9 mouse cellular contexts compared by ENCODE assay signal in the genomic region with DNA sequence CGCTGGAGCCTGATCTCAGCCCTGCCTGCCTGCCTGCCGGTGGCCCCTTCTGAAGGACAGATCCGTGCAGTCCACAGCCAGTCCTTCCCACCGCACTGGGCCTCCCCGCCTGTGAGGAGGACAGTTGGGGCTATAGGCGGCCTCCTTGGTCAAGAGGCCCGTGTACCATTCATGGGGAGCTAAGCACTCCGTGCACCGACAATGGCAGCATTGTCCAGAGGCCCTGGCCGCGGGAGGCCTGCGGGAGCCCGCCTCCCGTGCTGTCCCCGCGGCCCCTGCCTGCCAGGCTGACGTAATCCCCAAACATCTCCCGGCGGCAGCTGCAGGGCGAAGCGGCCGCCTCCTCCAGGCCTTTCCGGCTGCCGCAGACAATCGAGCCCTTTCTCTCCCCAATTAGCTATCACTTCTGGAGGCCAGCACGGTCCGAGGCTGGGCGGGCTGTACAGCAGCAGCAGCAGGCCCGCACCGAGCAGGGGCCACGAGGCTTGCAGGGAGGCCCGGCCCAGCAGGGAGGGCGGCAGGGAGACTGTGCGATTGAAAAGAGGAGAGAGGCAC. TPM values are rescaled to one million over a fixed set of nuclear protein-coding genes. Genes with fewer than 3 reads are reported as not detected.
DNase-seq lines count a peak whose midpoint lies in the region; ATAC-seq lines count a peak whose summit lies in the region.
"Had no signal": no experiment of that assay in that cellular context is flagged by ENCODE, and none has a peak within 500 bp of the region (broad histone marks: within the 10 kb centered on the region; RNA-seq: fewer than 3 reads in every experiment).

No protein-coding gene starts in this region.

- WGBS in hindbrain, embryonic 11.5 days, result under 1% methylated on average over 33 of the region's 34 CpGs

- H3K4me2 ChIP-seq in hindbrain, embryonic 11.5 days (replicated peaks; ENCODE audit: low read depth, low read length), result peak overlapping the region; percentile 32

- H3K4me3 ChIP-seq in hindbrain, embryonic 11.5 days (ENCODE audit: low read depth, low read length), result no peak overlapping the region

- peak; percentile 95 for ATAC-seq in hindbrain, embryonic 11.5 days (ENCODE audit: low FRiP score)
- ATAC-seq: Patski had no signal

- peak overlapping the region; percentile 93 for H3K27ac ChIP-seq in hindbrain, embryonic 11.5 days (ENCODE audit: low read depth, low read length)

- H3K27me3 ChIP-seq in hindbrain, embryonic 11.5 days (ENCODE audit: control insufficient read depth, insufficient read depth, low read length), result no peaks in the 10 kb centered on the region
- H3K27me3 ChIP-seq: Patski had no signal

- H3K9me3 ChIP-seq in hindbrain, embryonic 11.5 days (ENCODE audit: control insufficient read depth, low read length), result no peaks in the 10 kb centered on the region

- DNase-seq in NIH3T3 (ENCODE audit: low read depth), result peak; percentile 71
- DNase-seq in cerebellum, postnatal 14 days, result peak; percentile 51 to 56
- DNase-seq in frontal cortex, postnatal 14 days (ENCODE audit: low spot score in 2 of 2), result peak; percentile 50 to 62
- DNase-seq in hindbrain, embryonic 11.5 days (ENCODE audit: low spot score), result peak; percentile 89
- DNase-seq in left cerebral cortex, adult 18-20 months (ENCODE audit: low spot score in 2 of 2), result peak; percentile 52 to 72
- DNase-seq in lung, postnatal 14 days, result peak; percentile 75
- peak; percentile 99 for DNase-seq in retina, postnatal 1 day
- DNase-seq in T-cell, adult 2 months (ENCODE audit: low spot score), result no peak

- peak overlapping the region; percentile 56 for H3K9ac ChIP-seq in hindbrain, embryonic 11.5 days (ENCODE audit: low read depth, low read length)

- H3K36me3 ChIP-seq in hindbrain, embryonic 11.5 days (ENCODE audit: control insufficient read depth, insufficient read depth, low read length), result no peaks in the 10 kb centered on the region

- peaks cover 14% of the 10 kb centered on the region for H3K4me1 ChIP-seq in hindbrain, embryonic 11.5 days (replicated peaks; ENCODE audit: control insufficient read depth, insufficient read depth, low read length)

RNA-seq across cellular contexts. Expression of a gene that starts 1.8 kb away (rescaled TPM):
- 0.97 TPM in 1 of 2 replicates, not detected in the other for polyA plus RNA-seq in hindbrain, embryonic 11.5 days (2014; fragmentation: Nextera tagmentation; extraction: Ambion mirVana)
- total RNA-seq in left cerebral cortex, adult 18-20 months (2021), result under 1 TPM; 0.80 to 0.88 TPM
- polyA plus RNA-seq: Patski had no signal
